Mouse (Mus musculus) stomach, postnatal 0 days (tissue): ENCODE data around the gene Trim69. TPM values are rescaled to one million over a fixed set of nuclear protein-coding genes. Genes with fewer than 3 reads are reported as not detected.
A peak's percentile ranks its signal among the peaks of the same experiment; 100 is the strongest.

Experiments used
- ATAC-seq: fragments of 200-750 bp; cut with Nextera tagmentation; 2 replicates; pipeline ENCODE4 v1.8.0; 2017; ENCODE audit not compliant: low FRiP score, low TSS enrichment
- DNase-seq: peaks from one replicate; pipeline ENCODE4 v3.0.0-alpha.2; 2016; ENCODE audit warnings: low spot score
- H3K27ac ChIP-seq: fragments of 300-500 bp; sonication (generic); replicated peaks from 2 replicates; pipeline ENCODE4 v1.5.1; 2014; ENCODE audit warnings: mild to moderate bottlenecking, control low read depth
- H3K27me3 ChIP-seq: fragments of 300-500 bp; sonication (generic); 2 replicates; pipeline ENCODE4 v1.6.1; 2014; ENCODE audit warnings: low read length; ENCODE audit not compliant: control insufficient read depth, insufficient read depth
- H3K36me3 ChIP-seq: fragments of 300-500 bp; sonication (generic); 2 replicates; pipeline ENCODE4 v1.6.1; 2014; ENCODE audit warnings: low read length, mixed read lengths; ENCODE audit not compliant: control insufficient read depth, insufficient read depth
- H3K4me1 ChIP-seq: fragments of 300-500 bp; sonication (generic); replicated peaks from 2 replicates; pipeline ENCODE4 v1.6.1; 2014; ENCODE audit warnings: antibody characterized with exemption; ENCODE audit not compliant: control insufficient read depth, insufficient read depth
- H3K4me2 ChIP-seq: fragments of 300-500 bp; sonication (generic); replicated peaks from 2 replicates; pipeline ENCODE4 v1.6.1; 2014; ENCODE audit warnings: low read depth, mild to moderate bottlenecking, control low read depth, moderate library complexity
- H3K4me3 ChIP-seq: fragments of 300-500 bp; sonication (generic); 2 replicates; pipeline ENCODE4 v1.5.1; 2014; ENCODE audit warnings: low read depth, low read length, control low read depth
- H3K9ac ChIP-seq: fragments of 300-500 bp; sonication (generic); 2 replicates; pipeline ENCODE4 v1.6.1; 2014; ENCODE audit warnings: mild to moderate bottlenecking, low read length, control low read depth, mixed read lengths
- H3K9me3 ChIP-seq: fragments of 300-500 bp; sonication (generic); 2 replicates; pipeline ENCODE4 v1.6.1; 2016; ENCODE audit warnings: low read length; ENCODE audit not compliant: control insufficient read depth
- CTCF ChIP-seq: IDR thresholded peaks from 2 replicates; pipeline ENCODE4 v1.5.1; 2016; ENCODE audit warnings: antibody characterized with exemption, low read depth, mild to moderate bottlenecking, moderate library complexity
- EP300 ChIP-seq: optimal IDR thresholded peaks from 2 replicates; pipeline ENCODE3; 2016; ENCODE audit warnings: antibody characterized with exemption
- WGBS: fragments of 180-500 bp; shearing (Covaris S2); extraction: QIAGEN DNeasy Blood & Tissue Kit; methylation state at CpG from one replicate; pipeline ENCODE4 v1.1.7; 2014; 5-methylcytosine and 5-hydroxymethylcytosine counted together
- polyA plus RNA-seq: library from polyadenylated mRNA; unstranded; fragments of >200 nt; fragmentation: Nextera tagmentation; extraction: Ambion mirVana; gene quantifications from 2 replicates; pipeline ENCODE4 v1.2.1, GENCODE M21; 2015

The Trim69 gene
- polyA plus RNA-seq, 1 experiment from 2014 or later = not detected

DNA sequence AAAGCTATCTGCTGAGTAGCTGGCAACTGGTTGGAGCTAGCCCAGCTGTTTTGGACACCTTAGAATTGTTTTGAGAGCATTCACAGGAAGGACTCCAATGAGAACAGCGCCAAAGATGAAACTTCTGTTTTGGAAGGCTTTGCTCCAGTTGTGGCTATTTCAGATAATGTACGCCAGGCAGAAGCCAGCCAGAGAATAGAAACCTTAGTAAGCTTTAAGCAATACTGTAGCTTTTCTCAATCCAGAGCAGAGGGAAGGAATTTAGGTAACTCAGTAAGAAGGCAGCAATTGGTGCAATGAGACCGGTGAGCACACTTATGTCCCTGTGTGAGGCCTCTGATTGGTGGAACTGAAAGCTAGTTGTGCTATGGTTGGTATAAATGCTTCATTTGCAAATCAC, 17.4 kb upstream of the Trim69 start:
- no peak for TF ChIP-seq EP300
- Histone ChIP-seq H3K9me3 (no peaks in the 10 kb centered on the region), H3K36me3 (no peaks in the 10 kb centered on the region), H3K4me3 (no peak overlapping the region), H3K9ac (no peak overlapping the region), H3K27ac (no peak overlapping the region), H3K27me3 (no peaks in the 10 kb centered on the region), H3K4me2 (no peak overlapping the region), H3K4me1 (no peaks in the 10 kb centered on the region)
- 90% methylated on average over 3 of the region's 3 CpGs for WGBS
- ATAC-seq (no peak), DNase-seq (no peak)

DNA sequence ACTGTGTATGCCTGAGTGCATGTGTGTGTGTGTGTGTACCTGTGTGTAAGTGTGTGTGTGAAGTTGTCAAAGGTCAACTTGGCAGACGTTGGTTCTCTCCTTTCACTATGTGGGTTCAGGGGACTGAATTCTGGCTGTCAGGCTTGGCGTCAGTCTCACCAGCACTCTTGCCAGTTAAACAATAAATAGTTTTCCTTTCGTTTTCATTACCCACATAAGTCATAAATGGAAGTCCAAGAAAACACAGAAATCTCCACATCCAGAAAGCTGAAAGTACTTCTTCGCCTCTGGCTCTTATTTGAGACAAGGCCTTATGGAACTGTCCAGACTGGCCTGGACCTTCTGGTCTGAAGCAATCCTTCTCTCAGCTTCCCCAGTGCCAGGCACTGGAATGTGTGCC, 14.7 kb upstream of the Trim69 start:
- Histone ChIP-seq H3K4me2 (no peak overlapping the region), H3K9me3 (no peaks in the 10 kb centered on the region), H3K27ac (no peak overlapping the region), H3K4me1 (no peaks in the 10 kb centered on the region), H3K27me3 (no peaks in the 10 kb centered on the region), H3K4me3 (no peak overlapping the region), H3K9ac (no peak overlapping the region), H3K36me3 (no peaks in the 10 kb centered on the region)
- ATAC-seq (no peak), DNase-seq (no peak)
- no peak for TF ChIP-seq EP300
- TF ChIP-seq CTCF = no peak
- 64% methylated on average over 4 of the region's 4 CpGs for WGBS

DNA sequence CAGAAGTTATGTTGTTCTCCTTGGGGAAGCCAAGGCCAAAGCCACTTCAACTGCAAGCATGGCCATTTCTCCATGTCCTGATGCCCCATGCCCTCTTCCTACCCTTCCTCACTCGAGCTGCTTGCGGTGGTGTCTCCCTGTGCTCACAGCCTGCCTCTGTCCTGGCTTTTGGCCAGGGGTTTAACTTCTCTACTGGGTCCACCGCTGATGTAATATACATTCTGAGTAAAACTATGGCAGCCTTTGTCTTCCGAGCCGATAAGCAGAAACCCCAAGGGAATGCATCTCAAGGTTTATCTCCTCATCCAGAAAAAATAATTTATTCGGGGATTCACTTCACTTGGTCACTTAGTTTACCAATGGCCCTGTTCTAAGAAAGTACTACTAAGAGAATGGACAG, 13.8 kb upstream of the Trim69 start:
- Histone ChIP-seq H3K4me2 (peak overlapping the region; percentile 51; the same call in 1 of the 2 replicates), H3K4me3 (no peak overlapping the region), H3K9ac (no peak overlapping the region), H3K27ac (peak overlapping the region; percentile 30; the same call in 1 of the 2 replicates), H3K27me3 (no peaks in the 10 kb centered on the region), H3K9me3 (no peaks in the 10 kb centered on the region), H3K36me3 (no peaks in the 10 kb centered on the region), H3K4me1 (no peaks in the 10 kb centered on the region)
- WGBS = 62% methylated on average over 6 of the region's 6 CpGs
- ATAC-seq (no peak), DNase-seq (no peak)
- TF ChIP-seq CTCF = no peak
- TF ChIP-seq EP300 = no peak

DNA sequence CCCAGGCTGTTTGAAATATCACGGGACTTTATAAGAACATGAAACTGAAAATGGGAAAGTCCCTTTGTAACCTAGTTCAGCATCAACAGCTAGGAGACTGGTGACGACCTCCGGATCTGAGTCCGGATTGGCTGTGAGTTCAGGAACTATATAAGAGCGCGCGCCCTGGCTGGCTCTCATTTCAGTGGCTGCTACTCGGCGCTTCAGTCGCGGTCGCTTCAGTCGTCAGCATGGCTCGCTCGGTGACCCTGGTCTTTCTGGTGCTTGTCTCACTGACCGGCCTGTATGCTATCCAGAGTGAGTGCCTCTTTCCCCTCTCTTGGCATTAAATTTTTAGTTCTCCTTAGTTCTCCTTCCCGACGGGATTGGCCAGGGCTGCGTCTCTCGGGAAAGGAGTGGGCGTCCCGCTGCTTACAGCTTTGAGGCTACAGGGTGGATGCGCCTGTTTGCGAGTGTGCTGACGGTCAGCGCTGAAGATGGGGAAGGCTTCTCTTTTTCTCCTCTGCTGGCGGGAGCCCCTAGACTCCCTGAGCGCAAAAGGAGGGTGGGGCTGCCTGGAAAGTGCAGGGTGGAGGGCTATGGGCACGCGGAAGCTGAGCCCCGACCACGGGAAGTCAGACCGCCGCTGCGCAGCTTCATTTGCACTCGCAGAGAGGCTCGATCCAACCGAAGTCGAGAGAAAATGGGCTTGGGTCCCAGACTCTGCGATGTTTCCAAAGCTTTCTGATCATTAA, 12.8 kb upstream of the Trim69 start, which contains the start of gene B2m:
Gene B2m (plus strand): TSS at position 179 of the 734 bp plus-strand sequence.
- peak within 1 kb of the TSS; percentile 82 for H3K9ac ChIP-seq
- H3K4me2 ChIP-seq = peak within 1 kb of the TSS; percentile 80
- no peaks in the 10 kb centered on the region for H3K9me3 ChIP-seq
- H3K4me3 ChIP-seq = peak within 1 kb of the TSS; percentile 72
- TF ChIP-seq EP300 = no peak
- no peak for TF ChIP-seq CTCF
- peak within 1 kb of the TSS; percentile 86 for H3K27ac ChIP-seq
- H3K4me1 ChIP-seq = no peaks in the 10 kb centered on the region
- ATAC-seq (peak; percentile 98), DNase-seq (peak; percentile 95)
- no peaks in the 10 kb centered on the region for H3K36me3 ChIP-seq
- WGBS = under 1% methylated on average over 40 of the region's 40 CpGs
- no peaks in the 10 kb centered on the region for H3K27me3 ChIP-seq

DNA sequence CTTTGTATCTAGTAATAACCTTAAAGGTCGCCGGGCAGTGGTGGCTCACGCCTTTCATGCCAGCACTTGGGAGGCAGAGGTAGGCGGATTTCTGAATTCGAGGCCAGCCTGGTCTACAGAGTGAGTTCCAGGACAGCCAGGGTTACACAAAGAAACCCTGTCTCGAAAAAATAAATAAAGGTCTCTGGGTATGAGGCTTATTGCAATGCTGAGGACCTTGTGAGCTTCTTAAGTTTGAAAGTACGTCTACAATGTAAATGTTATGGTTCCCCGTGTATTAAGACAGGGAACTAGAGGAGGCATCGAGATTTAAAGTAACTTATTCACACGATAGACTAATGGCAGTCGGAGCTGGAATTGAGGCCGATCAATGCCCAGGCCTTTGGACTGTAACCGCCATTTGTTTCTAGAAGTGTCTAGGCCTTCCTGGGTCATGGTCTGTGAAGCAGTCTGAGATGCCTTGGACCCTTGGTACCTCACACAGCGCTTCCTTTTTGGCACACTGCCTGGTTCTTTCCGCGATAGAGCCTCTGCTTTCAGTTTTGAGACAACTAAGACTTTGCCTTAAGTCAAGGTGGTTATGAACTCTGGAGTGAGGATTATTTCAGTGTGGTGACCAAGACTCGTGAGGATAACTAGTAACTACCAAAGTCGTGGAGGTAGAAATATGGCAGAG, 12.1 kb upstream of the Trim69 start:
- Histone ChIP-seq H3K9ac (peak overlapping the region; percentile 82), H3K9me3 (no peaks in the 10 kb centered on the region), H3K27me3 (no peaks in the 10 kb centered on the region), H3K4me2 (peak overlapping the region; percentile 80), H3K27ac (peak overlapping the region; percentile 86), H3K36me3 (no peaks in the 10 kb centered on the region), H3K4me1 (no peaks in the 10 kb centered on the region), H3K4me3 (peak overlapping the region; percentile 72)
- WGBS = 15% methylated on average over 18 of the region's 18 CpGs
- TF ChIP-seq EP300 (no peak), CTCF (no peak)
- ATAC-seq = no peak
- peak; percentile 61 for DNase-seq

DNA sequence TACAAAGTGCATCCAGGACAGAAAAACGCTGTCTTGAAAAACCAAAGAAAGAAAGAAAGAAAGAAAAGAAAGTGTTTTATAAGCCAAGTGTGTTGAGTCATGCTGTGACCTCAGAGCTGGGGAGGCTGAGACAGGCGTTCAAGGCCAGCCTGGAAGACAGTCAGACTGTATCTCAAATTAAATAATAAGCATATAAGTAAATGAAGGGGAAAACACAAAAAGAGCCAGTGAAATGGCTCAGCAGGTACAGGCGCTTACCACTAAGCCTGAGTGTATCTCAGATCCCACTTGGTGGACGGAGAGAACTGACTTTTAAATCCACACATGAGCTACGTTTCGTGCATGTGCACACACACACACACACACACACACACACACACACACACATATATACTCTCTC, 11.2 kb upstream of the Trim69 start:
- no peaks in the 10 kb centered on the region for H3K4me1 ChIP-seq
- H3K27ac ChIP-seq = no peak overlapping the region
- no peak for DNase-seq
- peak overlapping the region; percentile 72; the same call in 1 of the 2 replicates for H3K4me3 ChIP-seq
- no peaks in the 10 kb centered on the region for H3K27me3 ChIP-seq
- ATAC-seq = no peak
- H3K36me3 ChIP-seq = 0 out of 2 replicates have a peak, but pooled peaks cover under 1% of the 10 kb centered on the region
- no peak for TF ChIP-seq CTCF
- TF ChIP-seq EP300 = no peak
- WGBS = 81% methylated on average over 6 of the region's 6 CpGs
- no peaks in the 10 kb centered on the region for H3K9me3 ChIP-seq
- H3K4me2 ChIP-seq = peak overlapping the region; percentile 80; the same call in 1 of the 2 replicates
- H3K9ac ChIP-seq = no peak overlapping the region
